Mouse (Mus musculus): ENCODE results near the gene Lrp8. TPM values are rescaled to one million over a fixed set of nuclear protein-coding genes. Genes with fewer than 3 reads are reported as not detected.

Gene Lrp8
- polyA plus RNA-seq, 1 experiment from 2014 or later, result 27.6 TPM

GRCm38 (mm10) chr4:107844971-107845370 lies 42.9 kb downstream of the Lrp8 start:
- no peak overlapping the region for H3K4me2 ChIP-seq (ENCODE audit: low read depth)
- H3K4me1 ChIP-seq (ENCODE audit: control insufficient read depth, insufficient read depth, low read length), result peaks cover 4% of the 10 kb centered on the region; the same call in 1 of the 2 replicates
- peaks cover 4% of the 10 kb centered on the region for H3K27me3 ChIP-seq (ENCODE audit: control insufficient read depth, insufficient read depth, low read length)
- ATAC-seq (ENCODE audit: insufficient read depth, low FRiP score, low TSS enrichment) (no peak), DNase-seq (ENCODE audit: low spot score) (peak; percentile 86)
- no peak overlapping the region for H3K4me3 ChIP-seq (ENCODE audit: low read depth, low read length)
- WGBS, result 6% methylated on average over 10 of the region's 10 CpGs
- H3K36me3 ChIP-seq (ENCODE audit: control insufficient read depth, insufficient read depth, low read length), result no peaks in the 10 kb centered on the region; the same call in 1 of the 2 replicates
- no peak overlapping the region for H3K27ac ChIP-seq (ENCODE audit: low read depth, low read length)
- H3K9me3 ChIP-seq (ENCODE audit: control insufficient read depth, low read length), result no peaks in the 10 kb centered on the region
- H3K9ac ChIP-seq (ENCODE audit: low read length), result no peak overlapping the region

GRCm38 (mm10) chr4:107846795-107847194 lies 44.7 kb downstream of the Lrp8 start:
- no peak overlapping the region for H3K9ac ChIP-seq (ENCODE audit: low read length)
- DNase-seq (ENCODE audit: low spot score), result peak; percentile 13
- no peak for ATAC-seq (ENCODE audit: insufficient read depth, low FRiP score, low TSS enrichment)
- H3K27me3 ChIP-seq (ENCODE audit: control insufficient read depth, insufficient read depth, low read length), result peaks cover 4% of the 10 kb centered on the region
- no peaks in the 10 kb centered on the region for H3K9me3 ChIP-seq (ENCODE audit: control insufficient read depth, low read length)
- WGBS, result 70% methylated on average over 7 of the region's 7 CpGs
- H3K4me1 ChIP-seq (ENCODE audit: control insufficient read depth, insufficient read depth, low read length), result peaks cover 4% of the 10 kb centered on the region; the same call in 1 of the 2 replicates
- H3K4me2 ChIP-seq (ENCODE audit: low read depth), result no peak overlapping the region
- H3K4me3 ChIP-seq (ENCODE audit: low read depth, low read length), result no peak overlapping the region
- H3K36me3 ChIP-seq (ENCODE audit: control insufficient read depth, insufficient read depth, low read length), result no peaks in the 10 kb centered on the region; the same call in 1 of the 2 replicates
- no peak overlapping the region for H3K27ac ChIP-seq (ENCODE audit: low read depth, low read length)

GRCm38 (mm10) chr4:107848546-107848945 lies 46.5 kb downstream of the Lrp8 start:
- Histone ChIP-seq H3K4me3 (ENCODE audit: low read depth, low read length) (no peak overlapping the region), H3K27ac (ENCODE audit: low read depth, low read length) (no peak overlapping the region), H3K4me1 (ENCODE audit: control insufficient read depth, insufficient read depth, low read length) (no peaks in the 10 kb centered on the region), H3K4me2 (ENCODE audit: low read depth) (no peak overlapping the region), H3K27me3 (ENCODE audit: control insufficient read depth, insufficient read depth, low read length) (peaks cover 4% of the 10 kb centered on the region), H3K36me3 (ENCODE audit: control insufficient read depth, insufficient read depth, low read length) (peaks cover 2% of the 10 kb centered on the region; the same call in 1 of the 2 replicates), H3K9me3 (ENCODE audit: control insufficient read depth, low read length) (no peaks in the 10 kb centered on the region), H3K9ac (ENCODE audit: low read length) (no peak overlapping the region)
- 80% methylated on average over 5 of the region's 5 CpGs for WGBS
- ATAC-seq (ENCODE audit: insufficient read depth, low FRiP score, low TSS enrichment) (no peak), DNase-seq (ENCODE audit: low spot score) (no peak)

- ATAC-seq (ENCODE audit: insufficient read depth, low FRiP score, low TSS enrichment) (no peak), DNase-seq (ENCODE audit: low spot score) (no peak)
- no peaks in the 10 kb centered on the region for H3K4me1 ChIP-seq (ENCODE audit: control insufficient read depth, insufficient read depth, low read length)
- H3K27ac ChIP-seq (ENCODE audit: low read depth, low read length), result no peak overlapping the region
- H3K27me3 ChIP-seq (ENCODE audit: control insufficient read depth, insufficient read depth, low read length), result peaks cover 4% of the 10 kb centered on the region
- no peaks in the 10 kb centered on the region for H3K9me3 ChIP-seq (ENCODE audit: control insufficient read depth, low read length)
- peaks cover 4% of the 10 kb centered on the region for H3K36me3 ChIP-seq (ENCODE audit: control insufficient read depth, insufficient read depth, low read length)
- no peak overlapping the region for H3K4me3 ChIP-seq (ENCODE audit: low read depth, low read length)
- H3K9ac ChIP-seq (ENCODE audit: low read length), result no peak overlapping the region
- H3K4me2 ChIP-seq (ENCODE audit: low read depth), result no peak overlapping the region
- WGBS, result 73% methylated on average over 9 of the region's 9 CpGs
Measured at GRCm38 (mm10) chr4:107849621-107850020, 47.6 kb downstream of the Lrp8 start.

- no peak for ATAC-seq (ENCODE audit: insufficient read depth, low FRiP score, low TSS enrichment)
- WGBS, result 88% methylated on average over 8 of the region's 8 CpGs
- Histone ChIP-seq H3K27me3 (ENCODE audit: control insufficient read depth, insufficient read depth, low read length) (peaks cover 4% of the 10 kb centered on the region), H3K27ac (ENCODE audit: low read depth, low read length) (no peak overlapping the region), H3K4me3 (ENCODE audit: low read depth, low read length) (no peak overlapping the region), H3K9ac (ENCODE audit: low read length) (no peak overlapping the region), H3K9me3 (ENCODE audit: control insufficient read depth, low read length) (no peaks in the 10 kb centered on the region), H3K4me2 (ENCODE audit: low read depth) (no peak overlapping the region), H3K36me3 (ENCODE audit: control insufficient read depth, insufficient read depth, low read length) (peaks cover 4% of the 10 kb centered on the region), H3K4me1 (ENCODE audit: control insufficient read depth, insufficient read depth, low read length) (no peaks in the 10 kb centered on the region)
- DNase-seq (ENCODE audit: low spot score), result no peak
Measured at GRCm38 (mm10) chr4:107850091-107850490, 48.0 kb downstream of the Lrp8 start.

GRCm38 (mm10) chr4:107853333-107853732 lies 51.3 kb downstream of the Lrp8 start:
- Histone ChIP-seq H3K4me2 (ENCODE audit: low read depth) (no peak overlapping the region), H3K4me3 (ENCODE audit: low read depth, low read length) (no peak overlapping the region), H3K4me1 (ENCODE audit: control insufficient read depth, insufficient read depth, low read length) (no peaks in the 10 kb centered on the region), H3K9me3 (ENCODE audit: control insufficient read depth, low read length) (no peaks in the 10 kb centered on the region), H3K27ac (ENCODE audit: low read depth, low read length) (no peak overlapping the region), H3K27me3 (ENCODE audit: control insufficient read depth, insufficient read depth, low read length) (no peaks in the 10 kb centered on the region), H3K36me3 (ENCODE audit: control insufficient read depth, insufficient read depth, low read length) (peaks cover 7% of the 10 kb centered on the region), H3K9ac (ENCODE audit: low read length) (no peak overlapping the region)
- ATAC-seq (ENCODE audit: insufficient read depth, low FRiP score, low TSS enrichment), result no peak
- 93% methylated on average over 8 of the region's 8 CpGs for WGBS
- no peak for DNase-seq (ENCODE audit: low spot score)

GRCm38 (mm10) chr4:107853836-107854235 lies 51.8 kb downstream of the Lrp8 start:
- Histone ChIP-seq H3K4me3 (ENCODE audit: low read depth, low read length) (no peak overlapping the region), H3K27me3 (ENCODE audit: control insufficient read depth, insufficient read depth, low read length) (no peaks in the 10 kb centered on the region), H3K27ac (ENCODE audit: low read depth, low read length) (no peak overlapping the region), H3K36me3 (ENCODE audit: control insufficient read depth, insufficient read depth, low read length) (peaks cover 7% of the 10 kb centered on the region), H3K9me3 (ENCODE audit: control insufficient read depth, low read length) (no peaks in the 10 kb centered on the region), H3K4me2 (ENCODE audit: low read depth) (no peak overlapping the region), H3K9ac (ENCODE audit: low read length) (no peak overlapping the region), H3K4me1 (ENCODE audit: control insufficient read depth, insufficient read depth, low read length) (no peaks in the 10 kb centered on the region)
- ATAC-seq (ENCODE audit: insufficient read depth, low FRiP score, low TSS enrichment) (no peak), DNase-seq (ENCODE audit: low spot score) (no peak)
- whole genome bisulfite sequencing, result 92% methylated on average over 7 of the region's 7 CpGs

- H3K9me3 ChIP-seq (ENCODE audit: control insufficient read depth, low read length), result no peaks in the 10 kb centered on the region
- no peak for ATAC-seq (ENCODE audit: insufficient read depth, low FRiP score, low TSS enrichment)
- peaks cover 10% of the 10 kb centered on the region for H3K36me3 ChIP-seq (ENCODE audit: control insufficient read depth, insufficient read depth, low read length)
- no peaks in the 10 kb centered on the region for H3K4me1 ChIP-seq (ENCODE audit: control insufficient read depth, insufficient read depth, low read length)
- no peak overlapping the region for H3K27ac ChIP-seq (ENCODE audit: low read depth, low read length)
- no peak overlapping the region for H3K9ac ChIP-seq (ENCODE audit: low read length)
- H3K4me2 ChIP-seq (ENCODE audit: low read depth), result no peak overlapping the region
- no peak overlapping the region for H3K4me3 ChIP-seq (ENCODE audit: low read depth, low read length)
- H3K27me3 ChIP-seq (ENCODE audit: control insufficient read depth, insufficient read depth, low read length), result no peaks in the 10 kb centered on the region
- WGBS, result 86% methylated on average over 11 of the region's 11 CpGs
- no peak for DNase-seq (ENCODE audit: low spot score)
Measured at GRCm38 (mm10) chr4:107856958-107857686, 55.1 kb downstream of the Lrp8 start.

- DNase-seq (ENCODE audit: low spot score) (no peak), ATAC-seq (ENCODE audit: insufficient read depth, low FRiP score, low TSS enrichment) (no peak)
- Histone ChIP-seq H3K36me3 (ENCODE audit: control insufficient read depth, insufficient read depth, low read length) (peaks cover 13% of the 10 kb centered on the region), H3K9ac (ENCODE audit: low read length) (no peak overlapping the region), H3K4me2 (ENCODE audit: low read depth) (no peak overlapping the region), H3K9me3 (ENCODE audit: control insufficient read depth, low read length) (no peaks in the 10 kb centered on the region), H3K4me1 (ENCODE audit: control insufficient read depth, insufficient read depth, low read length) (no peaks in the 10 kb centered on the region), H3K4me3 (ENCODE audit: low read depth, low read length) (no peak overlapping the region), H3K27ac (ENCODE audit: low read depth, low read length) (no peak overlapping the region), H3K27me3 (ENCODE audit: control insufficient read depth, insufficient read depth, low read length) (no peaks in the 10 kb centered on the region)
- WGBS, result 90% methylated on average over 7 of the region's 7 CpGs
Measured at GRCm38 (mm10) chr4:107858995-107859394, 56.9 kb downstream of the Lrp8 start.

Data from neural tube, embryonic 11.5 days (tissue).